Mouse (Mus musculus): ENCODE results near the gene Ptprm.

Ptprm gene

GRCm38 (mm10) chr17:66720992-66721351 lies 633.3 kb downstream of the Ptprm start:
- no peak for DNase-seq (ENCODE audit: low read depth, low spot score)

GRCm38 (mm10) chr17:66720200-66720991 lies 633.9 kb downstream of the Ptprm start:
- no peak for DNase-seq (ENCODE audit: low read depth, low spot score)

- DNase-seq (ENCODE audit: low read depth, low spot score): no peak
Observed at GRCm38 (mm10) chr17:66712456-66713205, 641.6 kb downstream of the Ptprm start.

- DNase-seq (ENCODE audit: low read depth, low spot score): no peak
Observed at GRCm38 (mm10) chr17:66711221-66712016, 642.8 kb downstream of the Ptprm start.

- no peak for DNase-seq (ENCODE audit: low read depth, low spot score)
Observed at GRCm38 (mm10) chr17:66710568-66710967, 643.7 kb downstream of the Ptprm start.

GRCm38 (mm10) chr17:66708748-66709147 lies 645.5 kb downstream of the Ptprm start:
- no peak for DNase-seq (ENCODE audit: low read depth, low spot score)

- DNase-seq (ENCODE audit: low read depth, low spot score): no peak
Observed at GRCm38 (mm10) chr17:66707684-66708083, 646.6 kb downstream of the Ptprm start.

GRCm38 (mm10) chr17:66701358-66702184 lies 652.7 kb downstream of the Ptprm start:
- DNase-seq (ENCODE audit: low read depth, low spot score): no peak

- DNase-seq (ENCODE audit: low read depth, low spot score): no peak
Observed at GRCm38 (mm10) chr17:66699896-66700295, 654.4 kb downstream of the Ptprm start.

- no peak for DNase-seq (ENCODE audit: low read depth, low spot score)
Observed at GRCm38 (mm10) chr17:66697650-66698049, 656.6 kb downstream of the Ptprm start.

GRCm38 (mm10) chr17:66696531-66697172 lies 657.6 kb downstream of the Ptprm start:
- no peak for DNase-seq (ENCODE audit: low read depth, low spot score)

- no peak for DNase-seq (ENCODE audit: low read depth, low spot score)
Observed at GRCm38 (mm10) chr17:66694326-66694725, 659.9 kb downstream of the Ptprm start.

- no peak for DNase-seq (ENCODE audit: low read depth, low spot score)
Observed at GRCm38 (mm10) chr17:66693676-66694304, 660.5 kb downstream of the Ptprm start.

GRCm38 (mm10) chr17:66692941-66693675 lies 661.1 kb downstream of the Ptprm start:
- DNase-seq (ENCODE audit: low read depth, low spot score): no peak

- DNase-seq (ENCODE audit: low read depth, low spot score): no peak
Observed at GRCm38 (mm10) chr17:66688179-66688578, 666.1 kb downstream of the Ptprm start.

GRCm38 (mm10) chr17:66687543-66687942 lies 666.7 kb downstream of the Ptprm start:
- DNase-seq (ENCODE audit: low read depth, low spot score): no peak

GRCm38 (mm10) chr17:66686701-66687489 lies 667.4 kb downstream of the Ptprm start:
- DNase-seq (ENCODE audit: low read depth, low spot score): no peak

GRCm38 (mm10) chr17:66683411-66683810 lies 670.8 kb downstream of the Ptprm start:
- DNase-seq (ENCODE audit: low read depth, low spot score): peak; percentile 13

- peak; percentile 40 for DNase-seq (ENCODE audit: low read depth, low spot score)
Observed at GRCm38 (mm10) chr17:66680662-66681061, 673.6 kb downstream of the Ptprm start.
